Mouse (Mus musculus) intestine, embryonic 15.5 days (tissue): ENCODE results near the gene D630045J12Rik. TPM values are rescaled to one million over a fixed set of nuclear protein-coding genes. Genes with fewer than 3 reads are reported as not detected.

Source experiments
- ATAC-seq: fragments of 200-750 bp; cut with Nextera tagmentation; 2 replicates; pipeline ENCODE4 v1.8.0; 2017; ENCODE audit warnings: moderate TSS enrichment, moderate library complexity
- H3K27ac ChIP-seq: fragments of 300-500 bp; sonication (generic); 2 replicates; pipeline ENCODE4 v1.5.1; 2015; ENCODE audit warnings: mild to moderate bottlenecking, inconsistent platforms
- H3K27me3 ChIP-seq: fragments of 300-500 bp; sonication (generic); replicated peaks from 2 replicates; pipeline ENCODE4 v1.6.1; 2015; ENCODE audit warnings: inconsistent platforms
- H3K36me3 ChIP-seq: fragments of 300-500 bp; sonication (generic); 2 replicates; pipeline ENCODE4 v1.6.1; 2015; ENCODE audit warnings: inconsistent platforms
- H3K4me1 ChIP-seq: fragments of 300-500 bp; sonication (generic); replicated peaks from 2 replicates; pipeline ENCODE4 v1.6.1; 2015; ENCODE audit warnings: inconsistent platforms
- H3K4me2 ChIP-seq: fragments of 300-500 bp; sonication (generic); replicated peaks from 2 replicates; pipeline ENCODE4 v1.6.1; 2015; ENCODE audit warnings: mild to moderate bottlenecking, inconsistent platforms
- H3K4me3 ChIP-seq: fragments of 300-500 bp; sonication (generic); replicated peaks from 2 replicates; pipeline ENCODE4 v1.5.1; 2015; ENCODE audit warnings: inconsistent platforms
- H3K9ac ChIP-seq: fragments of 300-500 bp; sonication (generic); 2 replicates; pipeline ENCODE4 v1.6.1; 2015; ENCODE audit warnings: inconsistent platforms
- H3K9me3 ChIP-seq: fragments of 300-500 bp; sonication (generic); 2 replicates; pipeline ENCODE4 v1.6.1; 2016; ENCODE audit warnings: inconsistent platforms
- WGBS: fragments of 180-500 bp; shearing (Covaris S2); methylation state at CpG from one replicate; pipeline ENCODE4 v1.1.7; 2015; 5-methylcytosine and 5-hydroxymethylcytosine counted together
- polyA plus RNA-seq: library from polyadenylated mRNA; unstranded; fragments of >200 nt; fragmentation: Nextera tagmentation; extraction: Ambion mirVana; gene quantifications from 2 replicates; pipeline ENCODE4 v1.2.1, GENCODE M21; 2015

The D630045J12Rik gene
- polyA plus RNA-seq, 1 experiment from 2014 or later = 2.8 TPM

- Histone ChIP-seq H3K9ac (no peak overlapping the region), H3K4me1 (0 out of 2 replicates have a peak, but pooled peaks cover 13% of the 10 kb centered on the region), H3K27me3 (no peaks in the 10 kb centered on the region), H3K36me3 (no peaks in the 10 kb centered on the region), H3K9me3 (no peaks in the 10 kb centered on the region), H3K4me3 (no peak overlapping the region), H3K27ac (no peak overlapping the region), H3K4me2 (no peak overlapping the region)
- ATAC-seq = no peak
- 57% methylated on average over 12 of the region's 12 CpGs for WGBS
Observed at GRCm38 (mm10) chr6:38202816-38203215, 51.0 kb downstream of the D630045J12Rik start.

GRCm38 (mm10) chr6:38201495-38201894 lies 52.3 kb downstream of the D630045J12Rik start:
- no peak for ATAC-seq
- WGBS = 71% methylated on average over 5 of the region's 5 CpGs
- H3K36me3 ChIP-seq = no peaks in the 10 kb centered on the region

GRCm38 (mm10) chr6:38199599-38199998 lies 54.2 kb downstream of the D630045J12Rik start:
- no peak overlapping the region for H3K4me3 ChIP-seq
- no peaks in the 10 kb centered on the region for H3K36me3 ChIP-seq
- H3K27me3 ChIP-seq = no peaks in the 10 kb centered on the region
- H3K4me1 ChIP-seq = 0 out of 2 replicates have a peak, but pooled peaks cover 3% of the 10 kb centered on the region
- H3K27ac ChIP-seq = no peak overlapping the region
- WGBS = 83% methylated on average over 6 of the region's 6 CpGs
- H3K9me3 ChIP-seq = no peaks in the 10 kb centered on the region
- ATAC-seq = no peak
- no peak overlapping the region for H3K9ac ChIP-seq
- no peak overlapping the region for H3K4me2 ChIP-seq

More at GRCm38 (mm10) chr6:38201495-38201894, 52.3 kb downstream of the D630045J12Rik start:
- H3K4me2 ChIP-seq = no peak overlapping the region
- H3K27me3 ChIP-seq = no peaks in the 10 kb centered on the region
- H3K9me3 ChIP-seq = no peaks in the 10 kb centered on the region
- H3K27ac ChIP-seq = no peak overlapping the region
- no peak overlapping the region for H3K4me3 ChIP-seq
- H3K4me1 ChIP-seq = 0 out of 2 replicates have a peak, but pooled peaks cover 8% of the 10 kb centered on the region
- H3K9ac ChIP-seq = no peak overlapping the region

GRCm38 (mm10) chr6:38198727-38199126 lies 55.1 kb downstream of the D630045J12Rik start:
- Histone ChIP-seq H3K27ac (no peak overlapping the region), H3K4me2 (no peak overlapping the region), H3K9me3 (no peaks in the 10 kb centered on the region), H3K9ac (no peak overlapping the region), H3K27me3 (no peaks in the 10 kb centered on the region), H3K36me3 (no peaks in the 10 kb centered on the region), H3K4me3 (no peak overlapping the region), H3K4me1 (no peaks in the 10 kb centered on the region)
- ATAC-seq = no peak
- 60% methylated on average over 1 of the region's 1 CpGs for WGBS

GRCm38 (mm10) chr6:38196266-38197189 lies 57.3 kb downstream of the D630045J12Rik start:
- Histone ChIP-seq H3K9me3 (no peaks in the 10 kb centered on the region), H3K36me3 (no peaks in the 10 kb centered on the region), H3K4me1 (no peaks in the 10 kb centered on the region), H3K27ac (no peak overlapping the region), H3K27me3 (no peaks in the 10 kb centered on the region), H3K4me3 (no peak overlapping the region), H3K4me2 (no peak overlapping the region), H3K9ac (no peak overlapping the region)
- WGBS = 90% methylated on average over 24 of the region's 24 CpGs
- ATAC-seq = no peak

- no peak for ATAC-seq
- H3K36me3 ChIP-seq = no peaks in the 10 kb centered on the region
- H3K9ac ChIP-seq = no peak overlapping the region
- WGBS = 85% methylated on average over 10 of the region's 10 CpGs
- no peak overlapping the region for H3K27ac ChIP-seq
- H3K4me3 ChIP-seq = no peak overlapping the region
- H3K4me1 ChIP-seq = no peaks in the 10 kb centered on the region
- H3K27me3 ChIP-seq = no peaks in the 10 kb centered on the region
- no peak overlapping the region for H3K4me2 ChIP-seq
- no peaks in the 10 kb centered on the region for H3K9me3 ChIP-seq
Observed at GRCm38 (mm10) chr6:38195306-38195705, 58.5 kb downstream of the D630045J12Rik start.

GRCm38 (mm10) chr6:38194046-38194445 lies 59.8 kb downstream of the D630045J12Rik start:
- Histone ChIP-seq H3K9ac (no peak overlapping the region), H3K4me2 (no peak overlapping the region), H3K36me3 (no peaks in the 10 kb centered on the region), H3K9me3 (no peaks in the 10 kb centered on the region), H3K27me3 (no peaks in the 10 kb centered on the region), H3K4me1 (no peaks in the 10 kb centered on the region), H3K4me3 (no peak overlapping the region), H3K27ac (no peak overlapping the region)
- no peak for ATAC-seq
- 84% methylated on average over 7 of the region's 7 CpGs for WGBS

- WGBS = 95% methylated on average over 7 of the region's 7 CpGs
Observed at GRCm38 (mm10) chr6:38192952-38193351, 60.9 kb downstream of the D630045J12Rik start.

GRCm38 (mm10) chr6:38186312-38186950 lies 67.4 kb downstream of the D630045J12Rik start:
- Histone ChIP-seq H3K4me3 (no peak overlapping the region), H3K9ac (no peak overlapping the region), H3K36me3 (peaks cover 8% of the 10 kb centered on the region; the same call in 1 of the 2 replicates), H3K9me3 (no peaks in the 10 kb centered on the region), H3K27ac (no peak overlapping the region), H3K4me2 (no peak overlapping the region), H3K27me3 (no peaks in the 10 kb centered on the region), H3K4me1 (no peaks in the 10 kb centered on the region)
- no peak for ATAC-seq
- WGBS = 77% methylated on average over 8 of the region's 8 CpGs

More at GRCm38 (mm10) chr6:38192952-38193351, 60.9 kb downstream of the D630045J12Rik start:
- Histone ChIP-seq H3K9ac (no peak overlapping the region), H3K4me1 (no peaks in the 10 kb centered on the region), H3K27ac (no peak overlapping the region), H3K4me3 (no peak overlapping the region), H3K36me3 (no peaks in the 10 kb centered on the region), H3K4me2 (no peak overlapping the region), H3K9me3 (no peaks in the 10 kb centered on the region), H3K27me3 (no peaks in the 10 kb centered on the region)
- ATAC-seq = no peak

- peaks cover 7% of the 10 kb centered on the region for H3K4me1 ChIP-seq
- no peaks in the 10 kb centered on the region for H3K27me3 ChIP-seq
- WGBS = 75% methylated on average over 8 of the region's 8 CpGs
- H3K4me3 ChIP-seq = no peak overlapping the region
- H3K27ac ChIP-seq = no peak overlapping the region
- no peak for ATAC-seq
- H3K4me2 ChIP-seq = no peak overlapping the region
- H3K36me3 ChIP-seq = peaks cover 8% of the 10 kb centered on the region; the same call in 1 of the 2 replicates
- no peak overlapping the region for H3K9ac ChIP-seq
- H3K9me3 ChIP-seq = no peaks in the 10 kb centered on the region
Observed at GRCm38 (mm10) chr6:38184791-38185190, 69.0 kb downstream of the D630045J12Rik start.

- peak overlapping the region; percentile 54; the same call in 1 of the 2 replicates for H3K27ac ChIP-seq
- H3K36me3 ChIP-seq = peaks cover 8% of the 10 kb centered on the region; the same call in 1 of the 2 replicates
Observed at GRCm38 (mm10) chr6:38181756-38182318, 72.0 kb downstream of the D630045J12Rik start.

GRCm38 (mm10) chr6:38180669-38181068 lies 73.1 kb downstream of the D630045J12Rik start:
- no peak overlapping the region for H3K9ac ChIP-seq
- no peak overlapping the region for H3K4me2 ChIP-seq
- no peaks in the 10 kb centered on the region for H3K9me3 ChIP-seq
- H3K27ac ChIP-seq = peak overlapping the region; percentile 54
- H3K36me3 ChIP-seq = peaks cover 8% of the 10 kb centered on the region; the same call in 1 of the 2 replicates
- peak; percentile 49; the same call in 1 of the 2 replicates for ATAC-seq
- no peaks in the 10 kb centered on the region for H3K27me3 ChIP-seq
- peaks cover 7% of the 10 kb centered on the region for H3K4me1 ChIP-seq
- 40% methylated on average over 5 of the region's 5 CpGs for WGBS
- H3K4me3 ChIP-seq = no peak overlapping the region

More at GRCm38 (mm10) chr6:38181756-38182318, 72.0 kb downstream of the D630045J12Rik start:
- Histone ChIP-seq H3K9ac (no peak overlapping the region), H3K4me3 (no peak overlapping the region), H3K4me1 (peaks cover 7% of the 10 kb centered on the region), H3K27me3 (no peaks in the 10 kb centered on the region), H3K4me2 (no peak overlapping the region), H3K9me3 (no peaks in the 10 kb centered on the region)
- WGBS = 46% methylated on average over 10 of the region's 10 CpGs
- peak; percentile 43 for ATAC-seq
